Mouse (Mus musculus) spleen, adult 12 weeks (tissue): ENCODE data around the gene Lsm10.

ENCODE experiments used
- DNase-seq: peaks from one replicate; pipeline ENCODE4 v3.0.0; 2022; ENCODE audit warnings: low spot score

Lsm10 gene

GRCm38 (mm10) chr4:126096464-126097111 lies at the start of gene Lsm10:
Lsm10 (plus strand) TSS chr4:126096623.
- peak; percentile 89 for DNase-seq

- DNase-seq = peak; percentile 70
Measured at GRCm38 (mm10) chr4:126046851-126047585, 49.4 kb upstream of the Lsm10 start, which contains the start of gene Mrps15. Mrps15 (plus strand) TSS chr4:126046925.

- no peak for DNase-seq
Measured at GRCm38 (mm10) chr4:126051617-126052016, 44.8 kb upstream of the Lsm10 start.

GRCm38 (mm10) chr4:126057207-126058133 lies 39.0 kb upstream of the Lsm10 start:
- no peak for DNase-seq

GRCm38 (mm10) chr4:126058134-126058996 lies 38.1 kb upstream of the Lsm10 start, which contains the start of gene Oscp1:
Oscp1 (plus strand) TSS chr4:126058565.
- DNase-seq = peak; percentile 78

- DNase-seq = no peak
Measured at GRCm38 (mm10) chr4:126058997-126059362, 37.4 kb upstream of the Lsm10 start.

- no peak for DNase-seq
Measured at GRCm38 (mm10) chr4:126062856-126063255, 33.6 kb upstream of the Lsm10 start.

- DNase-seq = no peak
Measured at GRCm38 (mm10) chr4:126065241-126065640, 31.2 kb upstream of the Lsm10 start.

GRCm38 (mm10) chr4:126067401-126068077 lies 28.9 kb upstream of the Lsm10 start:
- no peak for DNase-seq

GRCm38 (mm10) chr4:126068842-126069241 lies 27.6 kb upstream of the Lsm10 start:
- DNase-seq = no peak

GRCm38 (mm10) chr4:126077833-126078232 lies 18.6 kb upstream of the Lsm10 start:
- no peak for DNase-seq

- no peak for DNase-seq
Measured at GRCm38 (mm10) chr4:126079266-126079665, 17.2 kb upstream of the Lsm10 start.

- DNase-seq = no peak
Measured at GRCm38 (mm10) chr4:126081601-126082000, 14.8 kb upstream of the Lsm10 start.

- DNase-seq = no peak
Measured at GRCm38 (mm10) chr4:126083021-126083420, 13.4 kb upstream of the Lsm10 start.

- DNase-seq = no peak
Measured at GRCm38 (mm10) chr4:126084382-126084781, 12.0 kb upstream of the Lsm10 start.

- DNase-seq = peak; percentile 72
Measured at GRCm38 (mm10) chr4:126085996-126086576, 10.3 kb upstream of the Lsm10 start.

GRCm38 (mm10) chr4:126090101-126090847 lies 6.1 kb upstream of the Lsm10 start:
- DNase-seq = no peak

- no peak for DNase-seq
Measured at GRCm38 (mm10) chr4:126090848-126091124, 5.6 kb upstream of the Lsm10 start.

GRCm38 (mm10) chr4:126091873-126092272 lies 4.5 kb upstream of the Lsm10 start:
- DNase-seq = no peak
